Mouse (Mus musculus): ENCODE measurements around the gene St6galnac6. TPM values are rescaled to one million over a fixed set of nuclear protein-coding genes. Genes with fewer than 3 reads are reported as not detected.

St6galnac6 gene
- polyA plus RNA-seq, 1 experiment from 2014 or later = 15.3 TPM

DNA sequence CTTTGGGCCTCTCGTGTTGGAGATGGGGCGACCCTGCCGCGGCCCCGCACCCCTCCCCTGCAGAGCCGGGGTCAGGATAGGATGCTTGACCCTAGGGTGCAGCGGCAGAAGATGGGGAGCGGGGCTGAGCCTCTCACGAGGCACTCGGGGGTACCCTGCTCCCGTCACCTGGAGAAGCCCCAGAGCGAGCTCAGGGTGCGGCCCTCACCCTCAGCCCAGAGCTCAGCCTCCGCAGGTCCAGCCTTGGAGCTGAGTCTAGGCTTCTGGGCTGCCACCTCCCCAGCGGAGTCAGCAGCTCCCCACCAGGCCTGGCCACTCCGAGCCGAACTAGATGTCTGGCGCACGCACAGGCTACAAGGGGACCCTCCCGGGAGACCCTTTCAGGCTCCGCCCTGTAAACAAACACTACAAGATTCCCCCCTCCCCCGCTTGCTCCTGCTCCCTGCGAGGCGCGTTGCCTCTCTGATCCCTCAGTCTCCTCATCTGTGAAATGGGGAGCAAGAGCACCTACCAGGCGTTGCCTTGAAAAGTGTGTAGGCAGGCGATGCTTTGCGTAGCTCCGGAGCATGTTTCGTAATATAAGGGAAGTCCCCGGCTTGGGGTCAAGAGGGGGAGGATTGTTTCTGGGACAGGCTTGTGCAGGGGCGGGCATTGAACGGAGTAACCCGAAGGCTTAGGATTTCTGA is 7.9 kb downstream of the St6galnac6 start:
- ATAC-seq (replicated peaks; ENCODE audit: low FRiP score, low read depth) = no peak
- Histone ChIP-seq H3K9me3 (replicated peaks; ENCODE audit: low read length) (no peaks in the 10 kb centered on the region), H3K4me2 (ENCODE audit: low read length) (peak overlapping the region; percentile 81), H3K27me3 (ENCODE audit: insufficient read depth, low read length) (no peaks in the 10 kb centered on the region), H3K27ac (peak overlapping the region; percentile 10; the same call in 1 of the 2 replicates), H3K4me3 (replicated peaks; ENCODE audit: low read depth, low read length) (peak overlapping the region; percentile 61), H3K36me3 (ENCODE audit: insufficient read depth, low read length) (no peaks in the 10 kb centered on the region), H3K9ac (ENCODE audit: low read depth, low read length) (peak overlapping the region; percentile 66), H3K4me1 (replicated peaks; ENCODE audit: insufficient read depth, low read length) (peaks cover 5% of the 10 kb centered on the region; the same call in 1 of the 2 replicates)
- 3% methylated on average over 34 of the region's 34 CpGs for WGBS
- TF ChIP-seq CTCF (IDR thresholded peaks at IDR 0.05; ENCODE audit: low read depth) = no peak
- peak; percentile 60 for DNase-seq (ENCODE audit: low spot score)

DNA sequence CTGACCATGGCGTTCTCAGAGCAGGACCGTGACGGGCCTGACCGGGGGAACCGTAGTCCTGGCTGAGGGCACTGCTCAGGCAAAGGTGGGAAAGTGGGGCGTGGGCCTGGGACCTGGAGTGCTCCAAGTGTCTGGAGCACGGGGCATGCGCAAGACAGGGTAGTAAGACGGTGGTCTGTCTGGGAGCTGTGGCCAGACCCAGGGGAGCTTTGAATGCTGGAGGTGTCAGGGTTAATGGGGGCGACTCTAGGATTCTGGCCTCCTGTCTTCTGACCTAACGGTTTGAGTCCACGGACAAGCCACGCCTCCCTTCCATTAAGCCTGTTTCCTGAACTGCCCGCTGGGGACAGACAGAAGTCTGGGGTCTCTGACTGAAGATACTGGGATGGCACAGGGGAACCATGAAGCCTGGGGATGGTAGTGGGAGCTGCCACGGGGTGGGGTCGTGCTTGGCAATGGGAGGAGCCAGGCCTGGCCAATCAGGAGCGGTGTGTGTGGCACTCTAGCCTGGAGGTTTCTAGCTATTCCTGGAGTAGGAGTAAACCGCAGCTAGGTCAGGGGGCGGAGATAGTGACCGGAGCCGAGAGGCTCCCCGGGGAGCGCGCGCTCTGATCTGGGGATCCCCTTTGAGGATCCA is 8.8 kb downstream of the St6galnac6 start:
- peak; percentile 32; the same call in 1 of the 2 replicates for TF ChIP-seq CTCF (IDR thresholded peaks at IDR 0.05; ENCODE audit: low read depth)
- peak; percentile 85 for DNase-seq (ENCODE audit: low spot score)
- Histone ChIP-seq H3K27ac (peak overlapping the region; percentile 63), H3K9me3 (replicated peaks; ENCODE audit: low read length) (no peaks in the 10 kb centered on the region), H3K4me1 (replicated peaks; ENCODE audit: insufficient read depth, low read length) (peaks cover 4% of the 10 kb centered on the region; the same call in 1 of the 2 replicates), H3K4me2 (ENCODE audit: low read length) (peak overlapping the region; percentile 81), H3K9ac (ENCODE audit: low read depth, low read length) (peak overlapping the region; percentile 3; the same call in 1 of the 2 replicates), H3K4me3 (replicated peaks; ENCODE audit: low read depth, low read length) (peak overlapping the region; percentile 61), H3K36me3 (ENCODE audit: insufficient read depth, low read length) (no peaks in the 10 kb centered on the region), H3K27me3 (ENCODE audit: insufficient read depth, low read length) (no peaks in the 10 kb centered on the region)
- WGBS = 4% methylated on average over 25 of the region's 25 CpGs
- ATAC-seq (replicated peaks; ENCODE audit: low FRiP score, low read depth) = peak; percentile 64

DNA sequence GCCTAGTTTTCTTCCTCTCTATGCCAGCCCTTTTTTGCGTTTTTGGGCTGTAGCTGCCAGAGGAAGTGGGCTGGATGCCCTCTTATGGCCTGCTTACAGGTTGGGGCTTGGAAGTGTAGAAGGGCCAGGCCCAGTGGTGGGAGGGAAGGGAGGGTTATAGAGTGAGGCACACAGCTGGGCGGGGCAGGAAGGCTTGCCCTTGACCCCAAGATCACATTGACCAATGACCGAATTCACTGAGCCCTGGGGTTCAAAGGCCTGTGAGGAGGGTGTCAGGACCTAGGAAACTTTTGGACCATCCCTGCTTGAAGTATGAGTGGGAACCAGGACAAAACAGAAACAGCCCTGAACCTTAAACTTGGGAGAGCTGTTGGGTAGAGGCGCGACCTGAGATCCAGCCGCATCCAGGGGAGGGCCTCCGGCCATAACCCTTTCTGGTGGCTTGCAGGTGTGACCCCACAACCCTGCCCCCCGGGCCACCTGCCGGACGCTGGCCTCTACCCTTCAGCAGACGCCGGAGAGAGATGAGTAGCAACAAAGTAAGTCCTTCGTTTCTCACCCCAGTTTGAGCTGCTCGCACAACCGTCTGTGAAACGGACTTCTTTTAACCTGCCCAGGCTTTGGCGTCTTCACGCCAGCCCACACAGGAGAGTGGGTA is 9.4 kb downstream of the St6galnac6 start:
- ATAC-seq (replicated peaks; ENCODE audit: low FRiP score, low read depth) (peak; percentile 11; the same call in 1 of the 2 replicates), DNase-seq (ENCODE audit: low spot score) (no peak)
- H3K9ac ChIP-seq (ENCODE audit: low read depth, low read length) = peak overlapping the region; percentile 3; the same call in 1 of the 2 replicates
- TF ChIP-seq CTCF (IDR thresholded peaks at IDR 0.05; ENCODE audit: low read depth) = no peak
- WGBS = 38% methylated on average over 18 of the region's 18 CpGs
- peak overlapping the region; percentile 61 for H3K4me3 ChIP-seq (replicated peaks; ENCODE audit: low read depth, low read length)
- H3K27ac ChIP-seq = peak overlapping the region; percentile 63
- no peaks in the 10 kb centered on the region for H3K9me3 ChIP-seq (replicated peaks; ENCODE audit: low read length)
- peak overlapping the region; percentile 81 for H3K4me2 ChIP-seq (ENCODE audit: low read length)
- peaks cover 4% of the 10 kb centered on the region; the same call in 1 of the 2 replicates for H3K4me1 ChIP-seq (replicated peaks; ENCODE audit: insufficient read depth, low read length)
- H3K36me3 ChIP-seq (ENCODE audit: insufficient read depth, low read length) = no peaks in the 10 kb centered on the region
- H3K27me3 ChIP-seq (ENCODE audit: insufficient read depth, low read length) = no peaks in the 10 kb centered on the region

DNA sequence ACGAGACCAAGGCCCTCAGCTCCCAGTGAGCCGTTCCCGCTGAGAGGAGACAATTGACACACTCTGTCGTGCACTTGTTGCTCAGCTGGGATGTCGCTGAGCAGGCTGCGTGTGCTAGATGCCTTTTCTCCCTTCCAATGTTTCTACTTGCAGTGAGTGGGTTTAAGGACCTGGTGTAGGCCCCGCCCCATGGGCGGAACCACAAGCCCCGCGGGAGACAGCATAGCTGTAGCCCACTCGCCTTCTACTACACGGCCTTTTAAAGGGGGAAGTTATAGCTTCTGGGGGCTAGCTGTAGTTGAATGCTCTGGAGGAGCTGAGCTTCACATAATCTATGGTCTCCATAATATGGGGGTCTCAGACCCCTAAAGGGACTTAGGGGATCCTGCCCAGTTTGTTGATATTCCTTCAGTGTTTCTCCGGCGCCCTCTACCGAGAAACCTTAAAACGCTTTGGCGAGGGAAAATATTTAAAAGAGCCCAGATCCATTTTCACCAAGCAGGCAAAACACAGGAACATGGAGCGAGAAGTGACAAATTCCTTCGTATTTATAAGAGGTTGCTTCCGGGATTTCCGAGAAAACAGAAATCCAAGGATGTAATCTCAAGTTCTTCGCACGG is 11.2 kb downstream of the St6galnac6 start:
- TF ChIP-seq CTCF (IDR thresholded peaks at IDR 0.05; ENCODE audit: low read depth) = peak; percentile 58
- ATAC-seq (replicated peaks; ENCODE audit: low FRiP score, low read depth) = no peak

GRCm38 (mm10) chr2:32612274-32612673 is 12.8 kb downstream of the St6galnac6 start:
- WGBS = 78% methylated on average over 26 of the region's 26 CpGs
- Histone ChIP-seq H3K4me1 (replicated peaks; ENCODE audit: insufficient read depth, low read length) (peaks cover 4% of the 10 kb centered on the region; the same call in 1 of the 2 replicates), H3K9me3 (replicated peaks; ENCODE audit: low read length) (no peaks in the 10 kb centered on the region), H3K4me2 (ENCODE audit: low read length) (no peak overlapping the region), H3K4me3 (replicated peaks; ENCODE audit: low read depth, low read length) (no peak overlapping the region), H3K27me3 (ENCODE audit: insufficient read depth, low read length) (no peaks in the 10 kb centered on the region), H3K9ac (ENCODE audit: low read depth, low read length) (no peak overlapping the region), H3K27ac (no peak overlapping the region), H3K36me3 (ENCODE audit: insufficient read depth, low read length) (0 out of 2 replicates have a peak, but pooled peaks cover 9% of the 10 kb centered on the region)
- no peak for ATAC-seq (replicated peaks; ENCODE audit: low FRiP score, low read depth)
- DNase-seq (ENCODE audit: low spot score) = no peak
- TF ChIP-seq CTCF (IDR thresholded peaks at IDR 0.05; ENCODE audit: low read depth) = no peak

More for the DNA sequence above, 11.2 kb downstream of the St6galnac6 start:
- 15% methylated on average over 23 of the region's 23 CpGs for whole genome bisulfite sequencing
- H3K9me3 ChIP-seq (replicated peaks; ENCODE audit: low read length) = no peaks in the 10 kb centered on the region
- peaks cover 4% of the 10 kb centered on the region; the same call in 1 of the 2 replicates for H3K4me1 ChIP-seq (replicated peaks; ENCODE audit: insufficient read depth, low read length)
- peak overlapping the region; percentile 66 for H3K4me2 ChIP-seq (ENCODE audit: low read length)
- peak overlapping the region; percentile 38 for H3K4me3 ChIP-seq (replicated peaks; ENCODE audit: low read depth, low read length)
- peak; percentile 68 for DNase-seq (ENCODE audit: low spot score)
- peak overlapping the region; percentile 42; the same call in 1 of the 2 replicates for H3K27ac ChIP-seq
- 0 out of 2 replicates have a peak, but pooled peaks cover 9% of the 10 kb centered on the region for H3K36me3 ChIP-seq (ENCODE audit: insufficient read depth, low read length)
- H3K27me3 ChIP-seq (ENCODE audit: insufficient read depth, low read length) = no peaks in the 10 kb centered on the region
- H3K9ac ChIP-seq (ENCODE audit: low read depth, low read length) = peak overlapping the region; percentile 35; the same call in 1 of the 2 replicates

Measured in kidney, postnatal 0 days (tissue).